ENCODE assay signal across 13 mouse cellular contexts in the genomic region with DNA sequence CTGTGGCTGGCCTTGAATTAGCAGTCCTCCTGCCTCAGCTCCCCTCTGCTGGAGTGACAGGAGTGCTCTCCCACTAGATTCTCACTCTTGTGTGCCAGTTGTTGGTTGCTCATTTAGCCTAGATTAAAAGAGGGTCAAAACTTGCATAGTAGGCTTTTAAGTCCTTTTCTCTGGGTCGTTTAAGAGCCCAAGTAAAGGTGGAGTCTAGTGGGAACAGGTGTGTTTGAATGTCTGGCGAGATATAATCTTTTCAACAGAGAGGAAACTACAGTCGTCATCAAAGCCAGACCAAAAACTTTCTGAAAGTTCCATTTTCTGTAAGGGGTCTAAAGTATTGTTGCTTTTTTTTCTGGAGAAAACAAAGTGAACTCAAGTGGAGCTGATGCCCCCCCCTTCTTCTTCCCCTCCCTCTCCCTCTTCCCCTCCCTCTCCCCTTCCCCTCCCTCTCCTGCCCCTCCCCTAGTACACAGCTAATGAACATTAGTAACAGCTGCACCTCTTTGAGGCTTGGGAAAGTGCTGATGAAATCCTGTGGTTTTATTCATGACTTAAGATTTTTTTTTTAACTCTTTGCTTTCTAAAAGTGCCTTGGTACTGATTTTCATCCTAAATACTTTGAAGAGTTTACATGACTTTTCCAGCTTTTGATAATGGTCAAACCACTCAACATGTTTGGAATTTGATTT. TPM values are rescaled to one million over a fixed set of nuclear protein-coding genes. Genes with fewer than 3 reads are reported as not detected.
DNase-seq lines count a peak whose midpoint lies in the region; ATAC-seq and TF ChIP-seq lines count a peak whose summit lies in the region.
"Had no signal": no experiment of that assay in that cellular context is flagged by ENCODE, and none has a peak within 500 bp of the region (broad histone marks: within the 10 kb centered on the region; RNA-seq: fewer than 3 reads in every experiment).

No protein-coding gene starts in this region.

- DNase-seq in forebrain, embryonic 14.5 days (ENCODE audit: low spot score) = peak; percentile 31
- DNase-seq in retina, postnatal 1 day = peak; percentile 43
- DNase-seq in retina, embryonic 14.5 days (ENCODE audit: low spot score) = no peak
- peak; percentile 13 for DNase-seq in thymus, postnatal 14 days
- DNase-seq: spleen, adult 18-20 months had no signal

- no peaks in the 10 kb centered on the region for H3K9me3 ChIP-seq in forebrain, embryonic 14.5 days (replicated peaks; ENCODE audit: control insufficient read depth, low read length)
- no peaks in the 10 kb centered on the region for H3K9me3 ChIP-seq in forebrain, embryonic 16.5 days (ENCODE audit: control insufficient read depth, low read length)
- no peaks in the 10 kb centered on the region for H3K9me3 ChIP-seq in intestine, postnatal 0 days (ENCODE audit: control insufficient read depth)
- no peaks in the 10 kb centered on the region for H3K9me3 ChIP-seq in forebrain, embryonic 15.5 days
- H3K9me3 ChIP-seq: heart, embryonic 13.5 days; limb, embryonic 15.5 days; midbrain, embryonic 12.5 days had no signal

- WGBS in forebrain, embryonic 14.5 days = 45% methylated on average over 3 of the region's 3 CpGs
- 54% methylated on average over 3 of the region's 3 CpGs for WGBS in forebrain, embryonic 16.5 days
- 35% methylated on average over 3 of the region's 3 CpGs for WGBS in intestine, postnatal 0 days
- 44% methylated on average over 3 of the region's 3 CpGs for WGBS in forebrain, embryonic 15.5 days

- H3K4me3 ChIP-seq in forebrain, embryonic 14.5 days (ENCODE audit: low read depth, low read length) = no peak overlapping the region
- no peak overlapping the region for H3K4me3 ChIP-seq in forebrain, embryonic 16.5 days (replicated peaks; ENCODE audit: low read length)
- H3K4me3 ChIP-seq in intestine, postnatal 0 days (ENCODE audit: low read depth, low read length) = no peak overlapping the region
- H3K4me3 ChIP-seq in forebrain, embryonic 15.5 days = no peak overlapping the region
- H3K4me3 ChIP-seq: heart, embryonic 13.5 days; limb, embryonic 15.5 days; midbrain, embryonic 12.5 days had no signal

- H3K4me1 ChIP-seq in forebrain, embryonic 14.5 days (ENCODE audit: control insufficient read depth, insufficient read depth, low read length) = no peaks in the 10 kb centered on the region
- H3K4me1 ChIP-seq in forebrain, embryonic 16.5 days (replicated peaks; ENCODE audit: control insufficient read depth, insufficient read depth, low read length) = no peaks in the 10 kb centered on the region
- no peaks in the 10 kb centered on the region for H3K4me1 ChIP-seq in intestine, postnatal 0 days (replicated peaks; ENCODE audit: control insufficient read depth, insufficient read depth, low read length)
- H3K4me1 ChIP-seq in forebrain, embryonic 15.5 days = no peaks in the 10 kb centered on the region
- H3K4me1 ChIP-seq: heart, embryonic 13.5 days; limb, embryonic 15.5 days; midbrain, embryonic 12.5 days had no signal

- no peaks in the 10 kb centered on the region for H3K27me3 ChIP-seq in forebrain, embryonic 14.5 days (replicated peaks; ENCODE audit: control insufficient read depth, insufficient read depth, low read length)
- no peaks in the 10 kb centered on the region for H3K27me3 ChIP-seq in forebrain, embryonic 16.5 days (replicated peaks; ENCODE audit: control insufficient read depth, insufficient read depth, low read length)
- H3K27me3 ChIP-seq in intestine, postnatal 0 days (replicated peaks; ENCODE audit: control insufficient read depth, insufficient read depth, low read length) = no peaks in the 10 kb centered on the region
- H3K27me3 ChIP-seq in forebrain, embryonic 15.5 days = no peaks in the 10 kb centered on the region
- H3K27me3 ChIP-seq: heart, embryonic 13.5 days; limb, embryonic 15.5 days; midbrain, embryonic 12.5 days had no signal

- ATAC-seq in forebrain, embryonic 14.5 days = no peak
- no peak for ATAC-seq in forebrain, embryonic 16.5 days
- peak; percentile 94 for ATAC-seq in granulocyte monocyte progenitor cell, adult 5-6 weeks (replicated peaks; ENCODE audit: poor library complexity, severe bottlenecking)
- ATAC-seq in intestine, postnatal 0 days = no peak
- no peak for ATAC-seq in forebrain, embryonic 15.5 days (replicated peaks)
- ATAC-seq: hindbrain, postnatal 0 days had no signal

- H3K9ac ChIP-seq in forebrain, embryonic 14.5 days (ENCODE audit: low read length) = no peak overlapping the region
- no peak overlapping the region for H3K9ac ChIP-seq in forebrain, embryonic 16.5 days (replicated peaks; ENCODE audit: low read depth, low read length)
- no peak overlapping the region for H3K9ac ChIP-seq in intestine, postnatal 0 days (ENCODE audit: low read depth, low read length)
- no peak overlapping the region for H3K9ac ChIP-seq in forebrain, embryonic 15.5 days (replicated peaks)
- H3K9ac ChIP-seq: heart, embryonic 13.5 days; limb, embryonic 15.5 days; midbrain, embryonic 12.5 days had no signal

- no peaks in the 10 kb centered on the region for H3K36me3 ChIP-seq in forebrain, embryonic 14.5 days (ENCODE audit: control insufficient read depth, insufficient read depth, low read length)
- H3K36me3 ChIP-seq in forebrain, embryonic 16.5 days (ENCODE audit: control insufficient read depth, insufficient read depth) = no peaks in the 10 kb centered on the region
- H3K36me3 ChIP-seq in intestine, postnatal 0 days (ENCODE audit: control insufficient read depth, insufficient read depth) = no peaks in the 10 kb centered on the region
- H3K36me3 ChIP-seq in forebrain, embryonic 15.5 days = no peaks in the 10 kb centered on the region
- H3K36me3 ChIP-seq: heart, embryonic 13.5 days; limb, embryonic 15.5 days; midbrain, embryonic 12.5 days had no signal

- H3K4me2 ChIP-seq in forebrain, embryonic 14.5 days (ENCODE audit: low read length) = no peak overlapping the region
- H3K4me2 ChIP-seq in forebrain, embryonic 16.5 days (ENCODE audit: low read length) = no peak overlapping the region
- no peak overlapping the region for H3K4me2 ChIP-seq in intestine, postnatal 0 days (replicated peaks; ENCODE audit: low read depth)
- H3K4me2 ChIP-seq in forebrain, embryonic 15.5 days (replicated peaks) = no peak overlapping the region
- H3K4me2 ChIP-seq: heart, embryonic 13.5 days; limb, embryonic 15.5 days; midbrain, embryonic 12.5 days had no signal

- no peak overlapping the region for H3K27ac ChIP-seq in forebrain, embryonic 14.5 days (ENCODE audit: low read depth, low read length)
- no peak overlapping the region for H3K27ac ChIP-seq in forebrain, embryonic 16.5 days (ENCODE audit: low read length)
- no peak overlapping the region for H3K27ac ChIP-seq in intestine, postnatal 0 days (ENCODE audit: low read depth, low read length)
- no peak overlapping the region for H3K27ac ChIP-seq in forebrain, embryonic 15.5 days (replicated peaks)
- H3K27ac ChIP-seq: heart, embryonic 13.5 days; hindbrain, postnatal 0 days; limb, embryonic 15.5 days; midbrain, embryonic 12.5 days had no signal

- no peak for TF ChIP-seq CTCF in intestine, postnatal 0 days (IDR thresholded peaks at IDR 0.05; ENCODE audit: low read depth)

RNA-seq across cellular contexts. Expression of gene Mboat1, which starts 55.9 kb away (rescaled TPM):
- polyA plus RNA-seq in forebrain, embryonic 14.5 days (2014; fragmentation: Nextera tagmentation; extraction: Ambion mirVana) = 2.2 and 2.3 TPM in 2 replicates
- 2.3 and 3.5 TPM in 2 replicates for polyA plus RNA-seq in forebrain, embryonic 16.5 days (2015; fragmentation: Nextera tagmentation; extraction: Ambion mirVana)
- 10.9 and 21.3 TPM in 2 replicates for total RNA-seq in granulocyte monocyte progenitor cell, adult 5-6 weeks (2014; fragmentation: Nextera tagmentation)
- 8.9 and 12.8 TPM in 2 replicates for total RNA-seq in granulocyte monocyte progenitor cell, adult 5-6 weeks (2017)
- 10.8 and 13.6 TPM in 2 replicates for polyA plus RNA-seq in intestine, postnatal 0 days (2015; fragmentation: Nextera tagmentation; extraction: Ambion mirVana)
- 2.2 and 2.9 TPM in 2 replicates for polyA plus RNA-seq in forebrain, embryonic 15.5 days (2015; fragmentation: Nextera tagmentation; extraction: Ambion mirVana)
